Mouse (Mus musculus) liver, postnatal 0 days (tissue): ENCODE measurements at regions not wholly inside any gene's neighbourhood (a gene's known extent, or its start where the extent isn't known, plus 50 kb on each side); places are given as distances from the start of the nearest gene placed in this dataset.

ENCODE experiments used
- ATAC-seq: fragments of 200-750 bp; cut with Nextera tagmentation; 2 replicates; pipeline ENCODE4 v1.8.0; 2017; ENCODE audit warnings: mild to moderate bottlenecking, moderate library complexity
- DNase-seq: peaks from one replicate; pipeline ENCODE4 v3.0.0-alpha.2; 2016
- H3K27ac ChIP-seq: fragments of 300-500 bp; sonication (generic); 2 replicates; pipeline ENCODE4 v1.5.1; 2014; ENCODE audit warnings: antibody characterized with exemption, moderate library complexity, mild to moderate bottlenecking, low read depth
- H3K27me3 ChIP-seq: fragments of 300-500 bp; sonication (generic); 2 replicates; pipeline ENCODE4 v1.6.1; 2014; ENCODE audit warnings: low read length, control low read depth, mixed read lengths; ENCODE audit not compliant: insufficient read depth
- H3K36me3 ChIP-seq: fragments of 300-500 bp; sonication (generic); replicated peaks from 2 replicates; pipeline ENCODE4 v1.6.1; 2014; ENCODE audit warnings: mild to moderate bottlenecking, control low read depth, low read length, moderate library complexity, mixed read lengths; ENCODE audit not compliant: insufficient read depth
- H3K4me1 ChIP-seq: fragments of 300-500 bp; sonication (generic); 2 replicates; pipeline ENCODE4 v1.6.1; 2014; ENCODE audit warnings: antibody characterized with exemption, mild to moderate bottlenecking, control low read depth; ENCODE audit not compliant: insufficient read depth
- H3K4me2 ChIP-seq: fragments of 300-500 bp; sonication (generic); 2 replicates; pipeline ENCODE4 v1.6.1; 2014; ENCODE audit warnings: low read depth, mild to moderate bottlenecking, low read length, moderate library complexity, mixed read lengths
- H3K4me3 ChIP-seq: fragments of 300-500 bp; sonication (generic); 2 replicates; pipeline ENCODE4 v1.5.1; 2014; ENCODE audit warnings: low read depth, low read length
- H3K9ac ChIP-seq: fragments of 300-500 bp; sonication (generic); replicated peaks from 2 replicates; pipeline ENCODE4 v1.6.1; 2014; ENCODE audit warnings: mild to moderate bottlenecking, moderate library complexity
- H3K9me3 ChIP-seq: fragments of 300-500 bp; sonication (generic); 2 replicates; pipeline ENCODE4 v1.6.1; 2016; ENCODE audit warnings: mild to moderate bottlenecking, control low read depth, low read length, mixed read lengths
- CTCF ChIP-seq: sonication (generic); IDR thresholded peaks from 2 replicates; pipeline ENCODE4 v1.5.1; 2016; ENCODE audit warnings: antibody characterized with exemption, low read depth
- EP300 ChIP-seq: IDR thresholded peaks from 2 replicates; pipeline ENCODE4 v1.6.1; 2016; ENCODE audit warnings: antibody characterized with exemption, low read depth, mild to moderate bottlenecking
- WGBS: fragments of 180-500 bp; shearing (Covaris S2); extraction: QIAGEN DNeasy Blood & Tissue Kit; methylation state at CpG from one replicate; pipeline ENCODE4 v1.1.7; 2014; ENCODE audit not compliant: insufficient replicate concordance; 5-methylcytosine and 5-hydroxymethylcytosine counted together

GRCm38 (mm10) chr14:14599990-14600389, 102.1 kb upstream of the Slc4a7 start:
- Histone ChIP-seq H3K27me3 (no peaks in the 10 kb centered on the region), H3K4me2 (peak overlapping the region; percentile 36; the same call in 1 of the 2 replicates), H3K36me3 (no peaks in the 10 kb centered on the region), H3K27ac (peak overlapping the region; percentile 36; the same call in 1 of the 2 replicates), H3K9ac (no peak overlapping the region), H3K9me3 (no peaks in the 10 kb centered on the region), H3K4me1 (0 out of 2 replicates have a peak, but pooled peaks cover 3% of the 10 kb centered on the region), H3K4me3 (no peak overlapping the region)
- TF ChIP-seq CTCF (no peak), EP300 (no peak)
- ATAC-seq = no peak
- 46% methylated on average over 6 of the region's 6 CpGs for WGBS
- no peak for DNase-seq

- H3K27ac ChIP-seq = no peak overlapping the region
These were observed 98.6 kb upstream of the Slc4a7 start for GRCm38 (mm10) chr14:14603439-14603838.

GRCm38 (mm10) chr14:14607074-14607473, 95.0 kb upstream of the Slc4a7 start:
- no peak overlapping the region for H3K4me2 ChIP-seq
- H3K9ac ChIP-seq = no peak overlapping the region
- H3K27ac ChIP-seq = no peak overlapping the region
- H3K27me3 ChIP-seq = no peaks in the 10 kb centered on the region
- H3K4me1 ChIP-seq = no peaks in the 10 kb centered on the region
- no peak overlapping the region for H3K4me3 ChIP-seq
- no peaks in the 10 kb centered on the region for H3K9me3 ChIP-seq
- no peaks in the 10 kb centered on the region for H3K36me3 ChIP-seq
- TF ChIP-seq CTCF (no peak), EP300 (no peak)
- WGBS = 74% methylated on average over 3 of the region's 3 CpGs
- no peak for ATAC-seq
- DNase-seq = no peak

More at GRCm38 (mm10) chr14:14603439-14603838, 98.6 kb upstream of the Slc4a7 start:
- no peaks in the 10 kb centered on the region for H3K9me3 ChIP-seq
- no peaks in the 10 kb centered on the region for H3K4me1 ChIP-seq
- no peak overlapping the region for H3K4me2 ChIP-seq
- ATAC-seq = no peak
- TF ChIP-seq EP300 (no peak), CTCF (no peak)
- H3K27me3 ChIP-seq = no peaks in the 10 kb centered on the region
- no peaks in the 10 kb centered on the region for H3K36me3 ChIP-seq
- no peak for DNase-seq
- H3K9ac ChIP-seq = no peak overlapping the region
- 55% methylated on average over 1 of the region's 1 CpGs for WGBS
- no peak overlapping the region for H3K4me3 ChIP-seq

- no peak for TF ChIP-seq CTCF
- no peak for TF ChIP-seq EP300
- ATAC-seq = no peak
- DNase-seq = no peak
- Histone ChIP-seq H3K9ac (no peak overlapping the region), H3K27ac (no peak overlapping the region), H3K27me3 (no peaks in the 10 kb centered on the region), H3K36me3 (no peaks in the 10 kb centered on the region), H3K4me2 (no peak overlapping the region), H3K4me3 (no peak overlapping the region), H3K9me3 (no peaks in the 10 kb centered on the region), H3K4me1 (no peaks in the 10 kb centered on the region)
- WGBS = 68% methylated on average over 3 of the region's 3 CpGs
These were observed 89.8 kb upstream of the Slc4a7 start for GRCm38 (mm10) chr14:14612245-14612644.

- no peak overlapping the region for H3K4me2 ChIP-seq
- no peaks in the 10 kb centered on the region for H3K4me1 ChIP-seq
- H3K27ac ChIP-seq = no peak overlapping the region
- H3K27me3 ChIP-seq = no peaks in the 10 kb centered on the region
- 80% methylated on average over 5 of the region's 5 CpGs for WGBS
- H3K9ac ChIP-seq = no peak overlapping the region
- no peak for ATAC-seq
- no peak overlapping the region for H3K4me3 ChIP-seq
- TF ChIP-seq EP300 = no peak
- no peak for TF ChIP-seq CTCF
- no peaks in the 10 kb centered on the region for H3K9me3 ChIP-seq
- DNase-seq = no peak
- H3K36me3 ChIP-seq = no peaks in the 10 kb centered on the region
These were observed 81.8 kb upstream of the Slc4a7 start for GRCm38 (mm10) chr14:14620316-14620715.

- no peak for DNase-seq
- Histone ChIP-seq H3K9ac (no peak overlapping the region), H3K36me3 (no peaks in the 10 kb centered on the region), H3K4me2 (no peak overlapping the region), H3K9me3 (no peaks in the 10 kb centered on the region), H3K4me3 (no peak overlapping the region), H3K27me3 (no peaks in the 10 kb centered on the region), H3K27ac (no peak overlapping the region), H3K4me1 (peaks cover 7% of the 10 kb centered on the region)
- no peak for ATAC-seq
- WGBS = 61% methylated on average over 1 of the region's 1 CpGs
- no peak for TF ChIP-seq EP300
- no peak for TF ChIP-seq CTCF
These were observed 73.4 kb upstream of the Slc4a7 start for GRCm38 (mm10) chr14:14628673-14629072.

- Histone ChIP-seq H3K4me3 (no peak overlapping the region), H3K4me1 (peaks cover 8% of the 10 kb centered on the region), H3K9ac (no peak overlapping the region), H3K36me3 (no peaks in the 10 kb centered on the region), H3K9me3 (no peaks in the 10 kb centered on the region), H3K27me3 (no peaks in the 10 kb centered on the region), H3K4me2 (peak overlapping the region; percentile 71; the same call in 1 of the 2 replicates), H3K27ac (no peak overlapping the region)
- ATAC-seq = no peak
- TF ChIP-seq EP300 (no peak), CTCF (no peak)
- DNase-seq = no peak
- WGBS = 48% methylated on average over 6 of the region's 6 CpGs
These were observed 70.3 kb upstream of the Slc4a7 start for GRCm38 (mm10) chr14:14631750-14632149.
